Mouse (Mus musculus) liver, embryonic 14.5 days (tissue): ENCODE data around the gene Gm17364. TPM values are rescaled to one million over a fixed set of nuclear protein-coding genes. Genes with fewer than 3 reads are reported as not detected.

Experiments used
- ATAC-seq: fragments of 200-750 bp; cut with Nextera tagmentation; 2 replicates; pipeline ENCODE4 v1.8.0; 2017; ENCODE audit warnings: moderate number of reproducible peaks, mild to moderate bottlenecking, moderate library complexity; ENCODE audit not compliant: insufficient read depth
- DNase-seq, 3 experiments: peaks; one replicate each; pipeline ENCODE4 v3.0.0-alpha.2; 2012 to 2013; ENCODE audit warnings: low read depth in 3 of 3, low spot score in 3 of 3
- H3K27ac ChIP-seq: fragments of 300-500 bp; sonication (generic); 2 replicates; pipeline ENCODE4 v1.5.1; 2014; ENCODE audit warnings: moderate library complexity, mild to moderate bottlenecking, control low read depth, inconsistent platforms
- H3K27me3 ChIP-seq: fragments of 300-500 bp; sonication (generic); 2 replicates; pipeline ENCODE4 v1.6.1; 2014; ENCODE audit warnings: mild to moderate bottlenecking, low read length, moderate library complexity; ENCODE audit not compliant: control insufficient read depth, insufficient read depth
- H3K36me3 ChIP-seq: fragments of 300-500 bp; sonication (generic); replicated peaks from 2 replicates; pipeline ENCODE4 v1.6.1; 2014; ENCODE audit warnings: low read depth; ENCODE audit not compliant: control insufficient read depth, insufficient read depth
- H3K4me1 ChIP-seq, 2 experiments: fragments of 200-500 bp in 1 of 2; fragments of 300-500 bp in 1 of 2; sonication (generic) in 1 of 2; replicated peaks; 2 replicates each; pipeline ENCODE4 v1.6.1; 2012 to 2014; ENCODE audit warnings: antibody characterized with exemption in 1 of 2, inconsistent platforms in 1 of 2, low read length in 1 of 2; ENCODE audit not compliant: control insufficient read depth in 2 of 2, insufficient read depth in 2 of 2
- H3K4me2 ChIP-seq: fragments of 300-500 bp; sonication (generic); 2 replicates; pipeline ENCODE4 v1.6.1; 2014; ENCODE audit warnings: low read depth, mild to moderate bottlenecking, control low read depth, moderate library complexity
- H3K4me3 ChIP-seq, 2 experiments: fragments of 200-500 bp in 1 of 2; fragments of 300-500 bp in 1 of 2; sonication (generic) in 1 of 2; 2 replicates each; pipeline ENCODE4 v1.5.1; 2012 to 2014; ENCODE audit warnings: low read depth in 2 of 2, low read length in 2 of 2, mild to moderate bottlenecking in 2 of 2, control low read depth in 1 of 2, inconsistent platforms in 1 of 2, moderate library complexity in 1 of 2; ENCODE audit not compliant: insufficient read depth in 1 of 2
- H3K9ac ChIP-seq: fragments of 300-500 bp; sonication (generic); replicated peaks from 2 replicates; pipeline ENCODE4 v1.6.1; 2014; ENCODE audit warnings: mild to moderate bottlenecking, control low read depth, moderate library complexity
- H3K9me3 ChIP-seq: fragments of 300-500 bp; sonication (generic); 2 replicates; pipeline ENCODE4 v1.6.1; 2016; ENCODE audit warnings: low read length, mixed read lengths; ENCODE audit not compliant: control insufficient read depth
- CTCF ChIP-seq: IDR thresholded peaks from 2 replicates; pipeline ENCODE4 v1.5.1; 2016; ENCODE audit warnings: antibody characterized with exemption, low read depth, control low read depth
- EP300 ChIP-seq: IDR thresholded peaks from 2 replicates; pipeline ENCODE4 v1.6.1; 2016; ENCODE audit warnings: antibody characterized with exemption, low read depth
- WGBS: fragments of 180-500 bp; shearing (Covaris S2); extraction: QIAGEN DNeasy Blood & Tissue Kit; methylation state at CpG from one replicate; pipeline ENCODE4 v1.1.7; 2014; ENCODE audit not compliant: insufficient replicate concordance; 5-methylcytosine and 5-hydroxymethylcytosine counted together
- polyA plus RNA-seq, 2 experiments: library from polyadenylated mRNA; depleted of rRNA in 1 of 2; stranded (reverse) in 1 of 2; unstranded in 1 of 2; fragments of >200 nt; fragmentation: Nextera tagmentation in 1 of 2; extraction: Ambion mirVana in 1 of 2; gene quantifications; 2 replicates each; pipeline versions ENCODE4 v1.2.1 to v1.2.3; 2012 to 2014

The Gm17364 gene
- polyA plus RNA-seq, 2 experiments = not detected

DNA sequence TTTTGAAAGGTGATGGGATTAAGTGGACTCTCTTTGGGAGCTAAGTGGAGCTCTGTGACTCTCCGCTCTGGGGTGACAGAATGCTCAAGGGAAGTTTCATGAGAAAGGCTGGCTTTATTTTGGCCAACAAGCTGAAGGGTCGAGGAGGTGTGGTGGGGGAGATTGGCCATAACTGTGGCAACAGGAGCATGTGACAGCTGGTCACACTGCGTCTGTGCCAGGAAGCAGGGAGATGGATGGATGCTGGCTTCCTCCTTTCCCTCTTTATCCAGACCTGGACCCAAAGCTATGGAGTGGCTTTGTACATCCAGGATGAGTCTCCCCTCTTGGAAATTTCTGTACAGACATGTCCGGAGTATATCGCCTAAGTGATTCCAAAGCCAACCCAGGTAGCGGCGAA lies 40.5 kb downstream of the Gm17364 start:
- Histone ChIP-seq H3K4me2 (no peak overlapping the region), H3K27ac (no peak overlapping the region), H3K9ac (no peak overlapping the region), H3K27me3 (no peaks in the 10 kb centered on the region), H3K9me3 (no peaks in the 10 kb centered on the region), H3K4me1 (no peaks in the 10 kb centered on the region; a peak in 1 of 4 replicates), H3K36me3 (no peaks in the 10 kb centered on the region), H3K4me3 (no peak overlapping the region)
- no peak for TF ChIP-seq CTCF
- TF ChIP-seq EP300 = no peak
- DNase-seq (no peak), ATAC-seq (no peak)
- WGBS = 69% methylated on average over 7 of the region's 7 CpGs

GRCm38 (mm10) chr13:41232209-41232608 lies 41.6 kb downstream of the Gm17364 start:
- 78% methylated on average over 15 of the region's 15 CpGs for WGBS
- Histone ChIP-seq H3K9me3 (no peaks in the 10 kb centered on the region), H3K9ac (no peak overlapping the region), H3K4me3 (no peak overlapping the region), H3K4me1 (no peaks in the 10 kb centered on the region; a peak in 1 of 4 replicates), H3K27ac (no peak overlapping the region), H3K4me2 (no peak overlapping the region), H3K27me3 (no peaks in the 10 kb centered on the region), H3K36me3 (no peaks in the 10 kb centered on the region)
- no peak for DNase-seq
- no peak for TF ChIP-seq EP300
- TF ChIP-seq CTCF = no peak
- no peak for ATAC-seq

GRCm38 (mm10) chr13:41231389-41231983 lies 42.3 kb downstream of the Gm17364 start:
- Histone ChIP-seq H3K36me3 (no peaks in the 10 kb centered on the region), H3K9ac (no peak overlapping the region), H3K4me2 (no peak overlapping the region), H3K9me3 (no peaks in the 10 kb centered on the region), H3K4me1 (no peaks in the 10 kb centered on the region; a peak in 1 of 4 replicates), H3K4me3 (no peak overlapping the region), H3K27ac (no peak overlapping the region), H3K27me3 (no peaks in the 10 kb centered on the region)
- 68% methylated on average over 12 of the region's 12 CpGs for WGBS
- no peak for DNase-seq
- no peak for ATAC-seq
- no peak for TF ChIP-seq EP300
- TF ChIP-seq CTCF = no peak

- Histone ChIP-seq H3K9me3 (no peaks in the 10 kb centered on the region), H3K4me3 (no peak overlapping the region), H3K4me2 (no peak overlapping the region), H3K4me1 (no peaks in the 10 kb centered on the region; a peak in 1 of 4 replicates), H3K36me3 (no peaks in the 10 kb centered on the region), H3K9ac (no peak overlapping the region), H3K27me3 (no peaks in the 10 kb centered on the region), H3K27ac (no peak overlapping the region)
- TF ChIP-seq CTCF (no peak), EP300 (no peak)
- WGBS = 27% methylated on average over 5 of the region's 5 CpGs
- ATAC-seq (no peak), DNase-seq (no peak)
These were observed 43.5 kb downstream of the Gm17364 start for GRCm38 (mm10) chr13:41230256-41230655.

- H3K36me3 ChIP-seq = no peaks in the 10 kb centered on the region
- no peak overlapping the region for H3K9ac ChIP-seq
- WGBS = 54% methylated on average over 5 of the region's 5 CpGs
- no peaks in the 10 kb centered on the region for H3K9me3 ChIP-seq
- no peak overlapping the region for H3K4me3 ChIP-seq
- H3K4me1 ChIP-seq = no peaks in the 10 kb centered on the region
- H3K27me3 ChIP-seq = no peaks in the 10 kb centered on the region
- H3K27ac ChIP-seq = no peak overlapping the region
- H3K4me2 ChIP-seq = no peak overlapping the region
- TF ChIP-seq EP300 (no peak), CTCF (no peak)
- no peak for DNase-seq
- ATAC-seq = no peak
These were observed 45.7 kb downstream of the Gm17364 start for GRCm38 (mm10) chr13:41228060-41228459.
